Mouse (Mus musculus): ENCODE results near the gene Ifit3. TPM values are rescaled to one million over a fixed set of nuclear protein-coding genes. Genes with fewer than 3 reads are reported as not detected.
"Not testable (repeated sequence)": the region's sequence is repeated elsewhere in the genome, so short reads cannot be mapped to it uniquely, and the experiment has no call there.

Gene Ifit3
- total RNA-seq, 2 experiments from 2014 or later, result 1.2 TPM; not detected in 1

DNA sequence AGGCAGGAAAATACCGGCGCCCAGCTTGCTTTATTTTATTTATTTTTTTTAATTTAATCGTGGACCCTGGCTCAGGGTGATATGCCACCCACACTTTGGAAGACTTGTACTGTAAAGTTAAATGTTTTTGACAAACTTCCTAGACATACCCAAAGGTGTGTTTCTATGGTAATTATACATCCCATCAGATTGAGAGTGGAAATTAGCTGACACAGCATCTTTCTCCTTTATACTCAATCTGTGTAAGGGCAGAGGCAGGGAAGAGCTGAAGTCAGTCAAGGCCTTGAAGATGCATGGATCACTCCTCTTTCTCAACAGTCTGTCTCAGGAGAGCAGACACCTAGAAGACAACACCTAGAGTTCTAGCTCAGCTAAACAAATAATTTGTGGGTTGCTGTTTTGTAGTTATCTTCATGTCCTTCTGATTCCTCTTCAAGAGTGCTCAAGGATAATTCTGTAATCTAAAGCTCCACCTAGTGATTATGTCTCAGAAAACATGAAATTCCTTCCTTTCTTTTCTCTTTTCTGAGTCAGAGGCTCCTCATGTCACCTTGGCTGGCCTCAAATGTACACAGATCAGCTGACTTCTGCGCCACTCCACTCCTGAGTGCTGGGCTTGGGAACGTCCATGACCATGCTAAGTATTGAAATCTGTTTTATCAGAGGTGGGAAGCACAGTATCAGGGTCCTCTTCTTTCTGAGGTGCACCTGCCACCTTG is 2.6 kb downstream of the Ifit3 start:
- ATAC-seq (replicated peaks; ENCODE audit: low FRiP score, low TSS enrichment, poor library complexity, severe bottlenecking), result not testable (repeated sequence)

DNA sequence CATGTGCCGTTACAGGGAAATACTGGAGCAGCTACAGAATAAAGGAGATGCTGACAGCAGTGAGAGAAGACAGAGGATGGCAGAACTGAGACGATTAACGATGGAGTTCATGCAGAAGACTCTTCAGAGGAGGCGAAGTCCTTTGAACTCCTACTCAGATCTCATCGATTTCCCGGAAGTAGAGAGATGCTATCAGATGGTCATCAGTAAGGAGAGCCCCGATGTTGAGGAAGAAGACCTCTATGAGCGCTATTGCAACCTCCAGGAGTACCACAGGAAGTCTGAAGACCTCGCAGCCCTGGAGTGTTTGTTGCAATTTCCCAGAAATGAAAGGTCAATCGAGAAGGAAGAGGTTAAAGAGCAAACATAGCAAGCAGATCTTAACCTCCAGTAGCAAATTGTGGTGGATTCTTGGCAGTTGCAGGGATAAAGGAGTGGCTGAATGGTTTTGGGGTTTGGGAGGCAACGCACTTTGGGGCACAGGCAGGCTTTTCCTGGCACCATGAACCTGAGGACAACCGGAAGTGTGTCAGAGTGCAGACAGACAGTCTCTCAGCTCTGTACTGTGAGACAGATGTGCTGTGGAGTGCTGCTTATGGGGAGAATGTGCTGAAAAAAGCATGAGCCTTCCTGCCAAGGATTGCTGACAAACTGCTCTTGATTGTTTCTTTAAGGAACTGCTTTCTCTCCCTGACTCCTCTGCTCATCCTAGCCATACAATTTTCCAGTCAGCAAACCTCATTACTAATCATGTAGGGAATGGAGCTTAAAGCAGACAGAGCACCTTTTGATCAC is 4.8 kb downstream of the Ifit3 start:
- not testable (repeated sequence) for ATAC-seq (replicated peaks; ENCODE audit: low FRiP score, low TSS enrichment, poor library complexity, severe bottlenecking)

DNA sequence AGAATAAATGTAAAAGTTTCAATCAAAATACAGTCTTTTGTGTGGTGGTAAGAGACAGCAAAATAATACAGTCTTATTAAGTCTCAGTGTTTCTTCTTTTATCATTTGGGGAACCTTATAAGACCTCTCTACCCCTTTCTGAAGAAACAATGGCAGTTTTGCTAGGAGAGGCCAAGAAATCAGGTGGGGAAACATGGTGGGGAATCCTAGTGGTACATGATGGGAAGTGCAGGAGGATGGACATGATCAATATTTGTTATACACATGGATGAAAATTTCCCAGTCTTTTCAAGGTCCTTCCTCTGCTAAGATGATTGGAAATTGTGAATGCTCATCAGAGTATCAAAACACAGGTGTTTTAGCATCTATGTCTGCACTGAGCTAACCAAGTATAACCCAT is 5.6 kb downstream of the Ifit3 start:
- ATAC-seq (replicated peaks; ENCODE audit: low FRiP score, low TSS enrichment, poor library complexity, severe bottlenecking), result no peak

DNA sequence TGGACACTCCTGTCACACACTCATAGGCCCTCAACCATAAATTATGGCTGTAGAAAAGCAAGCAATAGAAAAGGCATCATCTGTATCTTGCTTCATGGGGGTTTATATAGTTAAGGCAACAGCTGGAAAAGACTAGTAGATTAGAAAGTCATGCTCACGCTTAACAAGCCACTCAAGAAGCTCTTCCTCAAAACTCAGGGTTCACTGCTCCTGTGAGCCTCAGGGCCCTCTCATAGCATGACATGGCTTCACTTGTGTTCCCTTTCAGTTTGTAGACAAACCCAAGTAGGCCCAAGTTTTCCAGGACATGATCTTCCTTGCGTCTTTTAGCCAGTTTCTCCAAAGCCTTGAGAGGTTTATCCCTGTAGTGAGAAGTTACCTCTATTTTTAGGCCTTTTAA is 10.1 kb downstream of the Ifit3 start:
- no peak for ATAC-seq (replicated peaks; ENCODE audit: low FRiP score, low TSS enrichment, poor library complexity, severe bottlenecking)

DNA sequence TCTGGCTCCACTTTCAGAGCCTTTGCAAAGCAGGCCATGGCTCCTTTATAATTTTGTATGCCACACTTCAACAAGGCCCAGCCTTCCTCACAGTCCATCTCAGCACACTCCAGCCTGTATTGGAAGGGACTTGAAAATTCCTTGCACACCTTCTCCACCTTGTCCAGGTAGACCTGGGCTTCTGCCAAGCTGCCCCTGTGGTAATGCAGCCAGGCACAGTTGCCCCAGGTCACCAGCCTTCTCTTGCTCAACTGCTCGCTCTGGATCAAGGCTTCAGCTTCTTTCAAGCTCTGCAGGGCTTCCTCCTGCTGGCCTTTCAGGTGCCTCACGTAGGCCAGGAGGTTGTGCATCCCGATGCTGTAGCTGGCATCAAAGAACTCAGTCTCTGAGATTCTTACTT is 11.2 kb downstream of the Ifit3 start:
- not testable (repeated sequence) for ATAC-seq (replicated peaks; ENCODE audit: low FRiP score, low TSS enrichment, poor library complexity, severe bottlenecking)

DNA sequence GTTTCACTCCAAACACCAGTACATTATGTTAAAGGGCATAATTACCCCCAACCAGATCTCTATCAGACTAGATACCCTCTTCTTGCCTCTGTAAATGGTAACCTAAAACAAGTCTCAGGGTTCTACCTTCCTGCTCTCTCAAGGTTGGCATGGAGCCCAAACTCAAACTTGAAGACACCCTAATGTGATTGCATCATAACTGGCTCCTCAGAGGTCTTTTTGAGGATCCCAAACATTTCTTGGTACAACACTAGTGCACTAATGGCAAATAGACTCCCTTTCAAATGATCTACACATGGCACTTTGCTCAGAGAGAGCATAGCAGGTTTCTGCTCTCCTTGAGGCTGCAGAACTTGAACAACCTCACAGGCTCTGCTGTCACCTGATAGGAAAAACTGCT is 13.5 kb downstream of the Ifit3 start:
- 0 out of 2 replicates have a peak, but pooled peaks have one; percentile 7 for ATAC-seq (replicated peaks; ENCODE audit: low FRiP score, low TSS enrichment, poor library complexity, severe bottlenecking)

DNA sequence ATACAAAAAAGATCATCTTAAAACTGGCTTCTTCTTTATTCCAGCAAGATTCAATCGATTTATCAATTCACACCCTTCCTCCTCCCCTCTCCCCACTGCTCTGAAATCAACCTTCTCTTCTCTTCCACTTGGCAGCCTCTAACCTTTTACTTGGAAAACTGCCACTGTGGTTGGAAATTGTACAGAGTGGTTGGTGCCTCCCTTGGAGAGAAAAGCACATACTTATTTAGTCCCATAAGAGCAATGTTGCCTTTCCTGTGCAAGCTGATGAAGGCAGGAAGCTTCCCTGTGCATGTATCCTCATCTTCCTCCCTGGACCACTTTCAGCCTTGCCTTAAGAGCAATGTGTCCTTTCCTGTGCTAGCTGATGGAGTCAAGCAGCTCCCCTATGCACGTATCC is 15.0 kb downstream of the Ifit3 start:
- no peak for ATAC-seq (replicated peaks; ENCODE audit: low FRiP score, low TSS enrichment, poor library complexity, severe bottlenecking)

DNA sequence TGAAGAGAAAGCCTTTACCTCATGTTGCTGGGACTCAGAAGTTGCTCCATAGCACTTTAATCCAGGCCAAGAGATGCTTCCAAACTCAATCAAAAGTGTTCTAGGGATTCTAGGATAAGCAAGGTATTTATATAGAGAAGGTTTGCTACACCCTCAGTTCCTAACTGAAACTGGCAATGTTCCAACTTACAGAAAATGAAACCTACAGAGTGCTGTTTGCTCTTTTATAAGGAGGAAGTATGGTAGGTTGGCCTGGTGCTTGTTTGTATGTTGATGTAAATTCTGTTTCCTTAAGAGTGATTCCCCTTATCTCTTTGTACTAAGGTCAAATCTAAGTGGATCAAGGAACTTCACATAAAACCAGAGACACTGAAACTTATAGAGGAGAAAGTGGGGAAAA is 15.9 kb downstream of the Ifit3 start:
- not testable (repeated sequence) for ATAC-seq (replicated peaks; ENCODE audit: low FRiP score, low TSS enrichment, poor library complexity, severe bottlenecking)

DNA sequence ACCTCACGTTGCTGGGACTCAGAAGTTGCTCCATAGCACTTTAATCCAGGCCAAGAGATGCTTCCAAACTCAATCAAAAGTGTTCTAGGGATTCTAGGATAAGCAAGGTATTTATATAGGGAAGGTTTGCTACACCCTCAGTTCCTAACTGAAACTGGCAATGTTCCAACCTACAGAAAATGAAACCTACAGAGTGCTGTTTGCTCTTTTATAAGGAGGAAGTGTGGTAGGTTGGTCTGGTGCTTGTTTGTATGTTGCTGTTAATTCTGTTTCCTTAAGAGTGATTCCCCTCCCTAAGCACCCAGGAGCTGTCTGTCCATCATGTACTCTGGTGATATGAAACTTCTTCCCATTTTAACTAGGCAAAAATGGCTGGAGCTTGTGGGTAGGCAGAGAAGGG is 18.6 kb downstream of the Ifit3 start, which contains the start of gene Ifit1bl1:
Ifit1bl1 (minus strand) TSS at position 69 of the 400 bp plus-strand sequence.
- 0 out of 2 replicates have a peak, but pooled peaks have one; percentile 34 for ATAC-seq (replicated peaks; ENCODE audit: low FRiP score, low TSS enrichment, poor library complexity, severe bottlenecking)

DNA sequence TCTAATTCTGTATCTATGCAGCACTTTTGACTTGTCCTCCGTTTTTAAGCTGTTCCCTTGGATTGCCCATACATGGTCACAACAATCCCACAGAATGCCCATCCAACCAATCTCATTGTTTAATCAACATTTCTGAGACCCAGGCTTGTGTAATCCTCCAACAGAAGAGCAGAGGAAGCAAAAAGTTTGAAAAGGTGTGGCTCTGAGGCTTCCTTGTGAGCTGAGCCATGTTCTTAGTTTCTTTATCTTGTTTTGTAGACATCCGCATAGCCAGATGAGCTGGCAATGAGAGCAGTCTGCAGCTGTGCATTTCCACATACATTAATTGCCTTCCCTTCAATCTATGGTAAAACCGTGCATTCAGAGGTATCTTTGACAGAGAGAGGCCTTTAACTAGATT is 22.1 kb downstream of the Ifit3 start:
- ATAC-seq (replicated peaks; ENCODE audit: low FRiP score, low TSS enrichment, poor library complexity, severe bottlenecking), result no peak

DNA sequence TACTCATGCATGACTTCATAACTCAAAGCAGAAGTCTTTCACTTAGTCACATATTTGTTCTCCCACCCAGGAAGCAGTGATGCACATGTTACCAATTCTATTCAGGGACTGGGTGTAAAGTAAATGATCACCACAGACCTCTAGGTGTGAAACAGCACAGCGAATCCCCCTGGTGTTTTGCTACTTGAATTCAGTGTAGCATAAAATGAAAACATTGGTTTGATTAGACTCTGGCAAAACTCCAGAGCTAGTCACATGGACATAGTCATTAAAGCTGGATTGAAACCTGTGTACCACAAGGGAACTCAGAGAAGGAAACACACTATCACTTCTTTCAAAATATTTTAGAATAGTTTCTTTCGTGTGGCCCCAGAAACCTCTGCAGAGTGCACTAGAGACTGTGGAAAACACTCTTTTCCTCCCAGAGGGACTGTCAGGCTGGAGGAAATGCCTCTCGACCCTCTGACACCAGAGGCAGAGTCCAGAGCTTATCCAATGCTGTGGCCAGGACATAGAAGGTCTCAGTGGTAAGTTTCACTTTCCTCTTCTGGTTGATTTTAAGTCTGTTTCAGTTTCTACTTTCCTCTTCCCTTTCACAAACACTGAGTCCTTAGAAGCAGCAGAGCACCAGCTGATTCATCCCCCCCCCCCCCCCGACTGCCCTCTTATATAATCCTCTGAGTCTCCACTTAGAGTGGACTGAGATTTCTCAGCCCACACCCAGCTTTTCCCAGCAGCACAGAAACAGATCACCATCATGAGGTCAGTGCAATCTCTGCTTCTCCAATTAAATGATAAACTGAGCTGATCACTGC is 24.1 kb downstream of the Ifit3 start, which contains the start of gene Ifit3b:
Ifit3b (plus strand) TSS at position 734 of the 815 bp plus-strand sequence.
- ATAC-seq (replicated peaks; ENCODE audit: low FRiP score, low TSS enrichment, poor library complexity, severe bottlenecking), result not testable (repeated sequence)

DNA sequence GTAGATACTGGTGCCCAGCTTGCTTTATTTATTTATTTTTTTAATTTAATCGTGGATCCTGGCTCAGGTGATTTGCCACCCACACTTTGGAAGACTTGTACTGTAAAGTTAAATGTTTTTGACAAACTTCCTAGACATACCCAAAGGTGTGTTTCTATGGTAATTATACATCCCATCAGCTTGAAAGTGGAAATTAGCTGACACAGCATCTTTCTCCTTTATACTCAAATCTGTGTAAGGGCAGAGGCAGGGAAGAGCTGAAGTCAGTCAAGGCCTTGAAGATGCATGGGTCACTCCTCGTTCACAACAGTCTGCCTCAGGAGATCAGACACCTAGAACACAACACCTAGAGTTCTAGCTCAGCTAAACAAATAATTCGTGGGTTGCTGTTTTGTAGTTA is 26.8 kb downstream of the Ifit3 start:
- ATAC-seq (replicated peaks; ENCODE audit: low FRiP score, low TSS enrichment, poor library complexity, severe bottlenecking), result not testable (repeated sequence)

DNA sequence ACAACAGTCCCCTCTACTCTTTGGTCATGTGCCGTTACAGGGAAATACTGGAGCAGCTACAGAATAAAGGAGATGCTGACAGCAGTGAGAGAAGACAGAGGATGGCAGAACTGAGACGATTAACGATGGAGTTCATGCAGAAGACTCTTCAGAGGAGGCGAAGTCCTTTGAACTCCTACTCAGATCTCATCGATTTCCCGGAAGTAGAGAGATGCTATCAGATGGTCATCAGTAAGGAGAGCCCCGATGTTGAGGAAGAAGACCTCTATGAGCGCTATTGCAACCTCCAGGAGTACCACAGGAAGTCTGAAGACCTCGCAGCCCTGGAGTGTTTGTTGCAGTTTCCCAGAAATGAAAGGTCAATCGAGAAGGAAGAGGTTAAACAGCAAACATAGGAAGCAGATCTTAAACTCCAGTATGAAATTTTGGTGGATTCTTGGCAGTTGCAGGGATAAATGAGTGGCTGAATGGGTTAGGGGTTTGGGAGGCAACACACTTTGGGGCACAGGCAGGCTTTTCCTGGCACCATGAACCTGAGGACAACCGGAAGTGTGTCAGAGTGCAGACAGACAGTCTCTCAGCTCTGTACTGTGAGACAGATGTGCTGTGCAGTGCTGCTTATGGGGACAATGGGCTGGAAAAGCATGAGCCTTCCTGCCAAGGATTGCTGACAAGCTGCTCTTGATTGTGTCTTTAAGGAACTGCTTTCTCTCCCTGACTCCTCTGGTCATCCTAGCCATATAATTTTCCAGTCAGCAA is 29.1 kb downstream of the Ifit3 start:
- ATAC-seq (replicated peaks; ENCODE audit: low FRiP score, low TSS enrichment, poor library complexity, severe bottlenecking), result 0 out of 2 replicates have a peak, but pooled peaks have one; percentile 18

DNA sequence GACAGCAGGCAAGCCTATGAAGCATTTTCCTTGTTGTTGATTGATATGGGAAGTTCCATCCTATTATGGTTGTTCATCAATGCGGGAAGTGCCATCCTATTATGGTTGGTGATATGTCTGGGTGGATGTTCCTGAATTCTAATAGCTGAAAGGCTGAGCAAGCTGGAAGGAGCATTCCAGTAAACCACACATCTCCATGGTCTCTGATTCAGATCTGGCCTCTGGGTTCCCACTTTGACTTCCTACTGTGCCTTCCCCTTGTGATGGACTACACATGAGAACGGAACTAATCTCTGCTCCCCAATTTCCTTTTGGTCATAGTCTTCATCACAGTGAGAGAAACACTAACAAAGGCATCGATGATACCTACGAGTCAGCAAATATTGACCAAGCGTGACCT is 37.5 kb downstream of the Ifit3 start:
- ATAC-seq (replicated peaks; ENCODE audit: low FRiP score, low TSS enrichment, poor library complexity, severe bottlenecking), result no peak

DNA sequence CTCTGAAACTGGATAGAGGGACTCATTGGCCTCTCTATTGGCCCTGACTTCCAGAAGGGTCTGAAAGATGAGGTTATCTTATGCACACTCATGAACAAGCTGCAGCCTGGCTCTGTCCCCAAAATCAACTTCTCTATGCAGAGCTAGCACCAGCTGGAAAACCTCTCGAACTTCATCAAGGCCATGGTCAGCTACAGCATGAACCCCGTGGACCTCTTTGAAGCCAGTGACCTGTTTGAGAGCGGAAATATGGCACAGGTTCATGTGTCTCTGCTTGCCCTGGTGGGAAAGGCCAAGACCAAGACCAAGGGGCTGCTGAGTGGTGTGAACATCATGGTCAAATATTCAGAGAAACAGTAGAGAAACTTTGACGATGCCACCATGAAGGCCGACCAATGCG is 40.5 kb downstream of the Ifit3 start:
- ATAC-seq (replicated peaks; ENCODE audit: low FRiP score, low TSS enrichment, poor library complexity, severe bottlenecking), result no peak

DNA sequence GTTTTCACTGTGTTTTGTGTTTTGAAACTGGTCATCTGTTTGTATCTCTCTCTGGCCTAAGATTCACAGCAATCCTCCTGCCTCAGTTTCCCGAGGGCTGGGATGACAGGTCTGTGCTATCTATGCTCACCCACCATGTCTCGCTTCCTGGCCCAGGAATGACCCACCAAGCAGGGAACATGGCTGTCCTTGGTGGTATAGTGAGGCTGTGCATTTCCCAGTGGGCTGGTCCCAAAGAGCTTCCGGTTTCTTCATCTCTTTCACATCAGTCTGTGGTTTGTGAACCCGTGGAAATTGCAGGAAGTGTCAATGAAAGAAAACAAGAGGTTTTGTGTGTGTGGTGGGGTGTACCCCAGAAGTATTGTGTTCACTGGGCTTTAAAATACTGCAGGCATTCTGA is 41.3 kb downstream of the Ifit3 start:
- no peak for ATAC-seq (replicated peaks; ENCODE audit: low FRiP score, low TSS enrichment, poor library complexity, severe bottlenecking)

DNA sequence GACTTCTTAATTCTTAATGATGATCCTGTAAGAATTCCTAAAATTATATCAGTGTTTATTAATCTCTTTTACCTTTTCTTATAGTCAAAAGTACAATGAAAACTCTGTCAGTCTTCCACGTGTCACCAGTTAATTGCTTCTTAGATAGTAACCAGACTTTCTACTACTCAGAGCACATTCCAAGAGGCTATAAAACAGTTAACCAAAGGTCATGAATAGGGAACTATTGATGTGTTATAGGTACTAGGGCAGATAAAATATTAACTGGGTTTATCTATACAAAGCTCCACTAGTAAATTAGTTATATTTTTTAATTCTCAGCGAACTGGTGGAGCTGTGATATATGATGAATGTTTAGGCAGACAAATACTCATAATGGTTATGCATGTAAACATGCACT is 44.2 kb downstream of the Ifit3 start:
- no peak for ATAC-seq (replicated peaks; ENCODE audit: low FRiP score, low TSS enrichment, poor library complexity, severe bottlenecking)

DNA sequence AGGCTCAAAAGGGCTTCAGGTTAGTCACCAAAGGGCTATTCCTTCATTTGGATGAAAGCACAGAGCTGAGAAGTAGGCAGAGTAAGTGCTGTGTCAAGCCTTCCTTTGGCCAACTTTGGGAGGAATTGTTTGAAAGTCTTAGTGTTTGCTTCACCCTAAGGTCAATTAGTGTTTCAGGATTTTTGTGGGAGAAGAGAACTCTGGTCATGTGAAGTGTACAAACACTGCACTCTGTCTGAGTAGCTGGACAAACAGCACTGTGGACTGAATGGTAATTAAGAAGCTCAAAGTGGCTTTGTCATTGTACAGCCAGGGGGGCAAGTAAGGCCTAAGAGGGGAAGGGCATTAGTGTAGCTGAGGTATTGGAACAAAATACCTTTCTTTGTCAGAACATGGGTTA is 48.2 kb downstream of the Ifit3 start:
- ATAC-seq (replicated peaks; ENCODE audit: low FRiP score, low TSS enrichment, poor library complexity, severe bottlenecking), result no peak

DNA sequence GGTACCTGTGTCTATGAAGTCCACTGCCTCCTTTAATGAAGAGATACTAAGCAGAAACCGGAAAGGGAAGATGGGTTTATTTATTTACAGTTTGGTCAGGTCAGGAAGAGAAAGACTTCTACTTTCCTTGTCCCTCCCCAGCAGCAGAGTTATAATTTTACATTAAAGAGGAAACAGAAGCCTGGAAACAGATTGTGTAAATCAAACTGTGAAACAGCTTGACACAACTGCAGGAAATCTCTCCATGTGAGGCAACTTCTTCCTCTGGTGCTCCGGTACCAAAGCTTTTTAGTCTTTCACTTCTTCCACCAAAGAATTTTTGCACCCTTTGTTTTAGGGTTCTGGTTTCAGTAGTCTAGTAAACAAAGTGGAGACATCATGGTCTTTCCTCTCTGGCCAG is 50.2 kb downstream of the Ifit3 start:
- ATAC-seq (replicated peaks; ENCODE audit: low FRiP score, low TSS enrichment, poor library complexity, severe bottlenecking), result no peak

Measured in megakaryocyte-erythroid progenitor cell, adult 5-6 weeks (primary cell).